In the genomic region with DNA sequence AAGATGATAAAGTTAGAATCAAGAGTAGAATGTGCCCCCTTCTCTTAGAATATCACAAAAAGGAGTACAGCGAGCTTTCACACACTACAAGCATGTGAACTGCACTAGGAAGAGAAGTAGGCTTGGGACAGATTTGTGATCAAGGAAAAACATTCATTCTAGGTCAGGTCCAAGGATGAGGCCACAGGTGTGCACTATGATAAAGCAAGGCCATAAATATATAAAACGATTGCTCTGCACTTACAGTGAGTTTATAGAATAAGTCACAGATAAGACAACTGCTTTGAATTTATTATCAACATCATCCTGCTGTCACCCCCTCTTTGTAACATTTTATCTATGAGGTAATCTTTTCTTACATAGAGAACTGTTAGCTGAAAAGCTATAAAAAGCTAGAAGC, we compare ENCODE assay signal across 33 mouse cellular contexts.
"Had no signal": no experiment of that assay in that cellular context is flagged by ENCODE, and none has a peak within 500 bp of the region (broad histone marks: within the 10 kb centered on the region; RNA-seq: fewer than 3 reads in every experiment).

No protein-coding gene starts in this region.

- H3K4me2 ChIP-seq: heart, embryonic 11.5 days; heart, embryonic 12.5 days; heart, embryonic 13.5 days; heart, embryonic 15.5 days; hindbrain, embryonic 12.5 days; hindbrain, embryonic 13.5 days; hindbrain, embryonic 14.5 days; hindbrain, embryonic 15.5 days; kidney, embryonic 15.5 days had no signal

- DNase-seq: heart, postnatal 10 days; heart, postnatal 14 days; heart, postnatal 36 days; heart, postnatal 4 days; kidney, adult 11 months; kidney, adult 18-20 months; kidney, adult 2 months; kidney, adult 8-10 months; kidney, adult 9 months; kidney, postnatal 10 days; kidney, postnatal 14 days; kidney, postnatal 25 days; kidney, postnatal 36 days; kidney, postnatal 4 days; layer of hippocampus, adult 9-11 months; layer of hippocampus, postnatal 36 days had no signal

- H3K4me3 ChIP-seq: heart, embryonic 10.5 days; heart, embryonic 12.5 days; heart, embryonic 13.5 days; heart, embryonic 15.5 days; hindbrain, embryonic 10.5 days; hindbrain, embryonic 12.5 days; hindbrain, embryonic 13.5 days; hindbrain, embryonic 15.5 days; kidney, embryonic 15.5 days; layer of hippocampus, adult 2 months; left cerebral cortex, adult 2 months had no signal

- H3K4me1 ChIP-seq: hindbrain, embryonic 10.5 days; hindbrain, embryonic 12.5 days; hindbrain, embryonic 13.5 days; hindbrain, embryonic 15.5 days; kidney, embryonic 15.5 days had no signal

- ATAC-seq: hindbrain, embryonic 16.5 days; hindbrain, postnatal 0 days; inflammation-experienced regulatory T-cells, adult 6 months had no signal

- H3K27ac ChIP-seq: heart, embryonic 10.5 days; heart, embryonic 13.5 days; heart, embryonic 15.5 days; hindbrain, embryonic 10.5 days; hindbrain, embryonic 12.5 days; hindbrain, embryonic 13.5 days; hindbrain, embryonic 14.5 days; hindbrain, embryonic 15.5 days; hindbrain, postnatal 0 days; kidney, embryonic 15.5 days; kidney, postnatal 0 days; layer of hippocampus, adult 2 months; left cerebral cortex, adult 2 months had no signal

- H3K9me3 ChIP-seq: heart, embryonic 10.5 days; heart, embryonic 13.5 days; heart, embryonic 15.5 days; hindbrain, embryonic 10.5 days; hindbrain, embryonic 13.5 days; hindbrain, embryonic 15.5 days; kidney, embryonic 15.5 days had no signal

- H3K9ac ChIP-seq: heart, embryonic 12.5 days; heart, embryonic 13.5 days; heart, embryonic 15.5 days; hindbrain, embryonic 12.5 days; hindbrain, embryonic 13.5 days; hindbrain, embryonic 14.5 days; hindbrain, embryonic 15.5 days; kidney, embryonic 15.5 days had no signal

- H3K36me3 ChIP-seq: heart, embryonic 15.5 days; hindbrain, embryonic 10.5 days; hindbrain, embryonic 12.5 days; kidney, embryonic 15.5 days had no signal

- H3K27me3 ChIP-seq: heart, embryonic 13.5 days; heart, embryonic 15.5 days; hindbrain, embryonic 12.5 days; hindbrain, embryonic 13.5 days; hindbrain, embryonic 15.5 days; kidney, embryonic 15.5 days had no signal
